Mouse (Mus musculus) forebrain, postnatal 0 days (tissue): ENCODE data around the gene Apba1. TPM values are rescaled to one million over a fixed set of nuclear protein-coding genes. Genes with fewer than 3 reads are reported as not detected.
A peak's percentile ranks its signal among the peaks of the same experiment; 100 is the strongest.

Source experiments
- ATAC-seq: fragments of 200-750 bp; cut with Nextera tagmentation; 2 replicates; pipeline ENCODE4 v1.8.0; 2017; ENCODE audit warnings: mild to moderate bottlenecking, moderate library complexity
- DNase-seq: peaks from one replicate; pipeline ENCODE4 v3.0.0-alpha.2; 2015
- H3K27ac ChIP-seq: fragments of 300-500 bp; sonication (generic); 2 replicates; pipeline ENCODE4 v1.5.1; 2014; ENCODE audit warnings: low read depth, mild to moderate bottlenecking, antibody characterized with exemption, low read length, moderate library complexity, mixed read lengths
- H3K27me3 ChIP-seq: fragments of 300-500 bp; sonication (generic); 2 replicates; pipeline ENCODE4 v1.6.1; 2014; ENCODE audit warnings: mild to moderate bottlenecking, low read length, mixed read lengths; ENCODE audit not compliant: insufficient read depth
- H3K36me3 ChIP-seq: fragments of 300-500 bp; sonication (generic); 2 replicates; pipeline ENCODE4 v1.6.1; 2014; ENCODE audit warnings: mild to moderate bottlenecking, moderate library complexity; ENCODE audit not compliant: insufficient read depth
- H3K4me1 ChIP-seq: fragments of 300-500 bp; sonication (generic); 2 replicates; pipeline ENCODE4 v1.6.1; 2014; ENCODE audit warnings: antibody characterized with exemption; ENCODE audit not compliant: insufficient read depth
- H3K4me2 ChIP-seq: fragments of 300-500 bp; sonication (generic); 2 replicates; pipeline ENCODE4 v1.6.1; 2014; ENCODE audit warnings: low read depth, mild to moderate bottlenecking, moderate library complexity
- H3K4me3 ChIP-seq: fragments of 300-500 bp; sonication (generic); 2 replicates; pipeline ENCODE4 v1.5.1; 2014; ENCODE audit warnings: low read depth, low read length, mixed read lengths
- H3K9ac ChIP-seq: fragments of 300-500 bp; sonication (generic); 2 replicates; pipeline ENCODE4 v1.6.1; 2014; ENCODE audit warnings: mild to moderate bottlenecking
- H3K9me3 ChIP-seq: fragments of 300-500 bp; sonication (generic); 2 replicates; pipeline ENCODE4 v1.6.1; 2016; ENCODE audit warnings: low read length
- CTCF ChIP-seq: sonication (generic); IDR thresholded peaks from 2 replicates; pipeline ENCODE4 v1.5.1; 2016; ENCODE audit warnings: antibody characterized with exemption, control low read depth, low read depth
- WGBS: fragments of 180-500 bp; shearing (Covaris S2); extraction: QIAGEN DNeasy Blood & Tissue Kit; methylation state at CpG from one replicate; pipeline ENCODE4 v1.1.7; 2014; 5-methylcytosine and 5-hydroxymethylcytosine counted together
- polyA plus RNA-seq: library from polyadenylated mRNA; unstranded; fragments of >200 nt; fragmentation: Nextera tagmentation; extraction: Ambion mirVana; gene quantifications from 2 replicates; pipeline ENCODE4 v1.2.1, GENCODE M21; 2015
- total RNA-seq: library from RNA; depleted of rRNA; stranded (reverse); fragments of >200 nt; gene quantifications from 2 replicates; pipeline ENCODE4 v1.2.3, GENCODE M21; 2014; rRNA removed

Apba1 gene
- total and polyA plus RNA-seq, 2 experiments from 2014 or later = 10.8 to 95.2 TPM

GRCm38 (mm10) chr19:23984186-23984585, 225.5 kb downstream of the Apba1 start:
- Histone ChIP-seq H3K4me3 (no peak overlapping the region), H3K27ac (no peak overlapping the region), H3K4me1 (no peaks in the 10 kb centered on the region), H3K4me2 (no peak overlapping the region), H3K9me3 (no peaks in the 10 kb centered on the region), H3K9ac (no peak overlapping the region), H3K27me3 (no peaks in the 10 kb centered on the region), H3K36me3 (no peaks in the 10 kb centered on the region; the same call in 1 of the 2 replicates)
- no peak for TF ChIP-seq CTCF
- DNase-seq = peak; percentile 4
- ATAC-seq = no peak
- WGBS = 60% methylated on average over 6 of the region's 6 CpGs

DNA sequence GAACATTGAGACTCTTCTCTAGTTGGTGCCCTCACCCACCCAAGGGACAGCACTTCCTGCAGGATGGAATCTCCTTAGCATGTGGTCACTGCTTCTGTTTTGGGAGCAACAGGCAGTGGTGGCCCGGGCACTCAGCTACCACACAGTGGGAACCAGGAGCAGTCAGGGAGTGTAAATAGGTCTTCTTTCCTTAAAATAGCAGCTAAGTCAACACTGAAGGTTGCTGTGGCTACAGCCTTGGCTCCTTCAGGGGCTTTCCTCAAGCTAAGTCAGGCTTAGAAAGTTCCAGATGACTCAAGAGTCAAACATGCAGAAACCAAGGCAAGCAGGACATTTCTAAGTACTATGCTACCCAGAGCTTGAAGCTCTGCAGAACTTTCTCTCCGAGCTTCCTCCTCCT, 228.6 kb downstream of the Apba1 start:
- Histone ChIP-seq H3K4me2 (no peak overlapping the region), H3K27me3 (no peaks in the 10 kb centered on the region), H3K9ac (no peak overlapping the region), H3K36me3 (no peaks in the 10 kb centered on the region), H3K4me1 (no peaks in the 10 kb centered on the region), H3K9me3 (no peaks in the 10 kb centered on the region), H3K27ac (no peak overlapping the region), H3K4me3 (no peak overlapping the region)
- no peak for ATAC-seq
- no peak for TF ChIP-seq CTCF
- DNase-seq = no peak
- WGBS = 77% methylated on average over 2 of the region's 2 CpGs

GRCm38 (mm10) chr19:23988166-23988565, 229.5 kb downstream of the Apba1 start:
- Histone ChIP-seq H3K27ac (no peak overlapping the region), H3K9ac (no peak overlapping the region), H3K4me3 (no peak overlapping the region), H3K36me3 (no peaks in the 10 kb centered on the region), H3K27me3 (no peaks in the 10 kb centered on the region), H3K4me1 (no peaks in the 10 kb centered on the region), H3K9me3 (no peaks in the 10 kb centered on the region), H3K4me2 (no peak overlapping the region)
- ATAC-seq (no peak), DNase-seq (no peak)
- no peak for TF ChIP-seq CTCF
- WGBS = 85% methylated on average over 4 of the region's 4 CpGs

- H3K36me3 ChIP-seq = no peaks in the 10 kb centered on the region
- no peak overlapping the region for H3K9ac ChIP-seq
- 63% methylated on average over 10 of the region's 10 CpGs for WGBS
- DNase-seq = peak; percentile 56
- ATAC-seq = peak; percentile 94
- H3K4me1 ChIP-seq = no peaks in the 10 kb centered on the region
- no peaks in the 10 kb centered on the region for H3K9me3 ChIP-seq
- no peak for TF ChIP-seq CTCF
- no peak overlapping the region for H3K27ac ChIP-seq
- H3K27me3 ChIP-seq = no peaks in the 10 kb centered on the region
- H3K4me2 ChIP-seq = no peak overlapping the region
- H3K4me3 ChIP-seq = no peak overlapping the region
Observed at GRCm38 (mm10) chr19:23995766-23996399, 237.2 kb downstream of the Apba1 start.

Other genes with a start within 250 kb of the Apba1 start
- gene 1700028P14Rik, start 106.1 kb upstream of the Apba1 start, total RNA-seq = 0.29 and 1.6 TPM in 2 replicates
- 2.7 and 3.8 TPM in 2 replicates for gene 1700028P14Rik, start 106.1 kb upstream of the Apba1 start, polyA plus RNA-seq
- 13.3 and 17.1 TPM in 2 replicates for gene Ptar1, start 71.5 kb upstream of the Apba1 start, total RNA-seq
- gene Ptar1, start 71.5 kb upstream of the Apba1 start, polyA plus RNA-seq = 2.6 and 4.7 TPM in 2 replicates